Mouse (Mus musculus): ENCODE data around the gene Mre11a. TPM values are rescaled to one million over a fixed set of nuclear protein-coding genes. Genes with fewer than 3 reads are reported as not detected.

Mre11a gene
- polyA plus RNA-seq, 1 experiment from 2014 or later: 35.9 TPM

DNA sequence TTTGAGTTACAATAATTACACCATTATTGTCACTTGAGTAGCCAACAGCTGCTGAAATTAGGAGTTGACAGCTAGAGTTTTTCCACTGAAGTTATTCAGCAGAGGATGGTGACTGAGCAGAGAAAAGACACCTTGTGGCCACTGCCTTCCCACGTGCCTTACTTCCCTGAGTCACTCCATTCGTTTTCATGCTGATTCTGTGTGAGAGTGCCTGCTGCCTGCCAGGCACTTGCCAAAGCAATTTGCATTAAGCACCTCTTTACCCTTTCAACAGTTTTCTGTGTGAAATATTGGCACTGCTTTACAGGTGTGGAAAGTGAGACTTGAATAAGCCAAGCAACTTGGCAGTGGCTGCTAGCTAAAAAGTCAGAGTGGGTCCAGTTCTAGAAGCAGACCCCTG, 43.4 kb downstream of the Mre11a start:
- no peak for ATAC-seq (ENCODE audit: insufficient number of reproducible peaks, insufficient read depth, low FRiP score, low TSS enrichment, low read depth)
- H3K27me3 ChIP-seq: no peaks in the 10 kb centered on the region
- no peak overlapping the region for H3K4me3 ChIP-seq (replicated peaks)
- no peak overlapping the region for H3K27ac ChIP-seq
- no peak overlapping the region for H3K9ac ChIP-seq (replicated peaks)
- H3K4me1 ChIP-seq (replicated peaks): no peaks in the 10 kb centered on the region
- peaks cover 80% of the 10 kb centered on the region for H3K36me3 ChIP-seq
- H3K9me3 ChIP-seq: no peaks in the 10 kb centered on the region
- H3K4me2 ChIP-seq: no peak overlapping the region
- 70% methylated on average over 2 of the region's 2 CpGs for WGBS

DNA sequence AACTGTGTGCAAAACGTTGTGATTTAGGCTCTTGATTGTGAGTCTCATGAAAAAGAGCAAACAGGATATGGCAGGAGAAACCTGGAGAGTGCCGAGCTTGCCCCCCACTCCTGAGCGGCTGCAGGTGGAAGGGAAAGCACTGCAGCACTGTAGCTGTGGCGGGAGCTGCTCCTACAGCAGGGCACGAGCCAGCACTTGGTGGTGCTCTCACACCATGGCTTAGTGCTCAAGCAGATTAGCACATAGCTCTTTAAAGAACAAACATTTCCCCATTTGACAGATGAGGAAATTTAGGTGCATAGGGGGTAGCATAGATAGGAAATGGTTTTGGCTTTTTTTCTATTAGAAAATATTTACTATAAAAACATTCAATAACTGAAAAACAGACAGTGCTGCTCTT, 47.6 kb downstream of the Mre11a start:
- no peak for ATAC-seq (ENCODE audit: insufficient number of reproducible peaks, insufficient read depth, low FRiP score, low TSS enrichment, low read depth)
- H3K9me3 ChIP-seq: no peaks in the 10 kb centered on the region
- no peak overlapping the region for H3K4me3 ChIP-seq (replicated peaks)
- H3K4me1 ChIP-seq (replicated peaks): no peaks in the 10 kb centered on the region
- H3K9ac ChIP-seq (replicated peaks): no peak overlapping the region
- H3K36me3 ChIP-seq: peaks cover 83% of the 10 kb centered on the region
- 74% methylated on average over 5 of the region's 5 CpGs for WGBS
- no peak overlapping the region for H3K4me2 ChIP-seq
- no peak overlapping the region for H3K27ac ChIP-seq
- H3K27me3 ChIP-seq: no peaks in the 10 kb centered on the region

DNA sequence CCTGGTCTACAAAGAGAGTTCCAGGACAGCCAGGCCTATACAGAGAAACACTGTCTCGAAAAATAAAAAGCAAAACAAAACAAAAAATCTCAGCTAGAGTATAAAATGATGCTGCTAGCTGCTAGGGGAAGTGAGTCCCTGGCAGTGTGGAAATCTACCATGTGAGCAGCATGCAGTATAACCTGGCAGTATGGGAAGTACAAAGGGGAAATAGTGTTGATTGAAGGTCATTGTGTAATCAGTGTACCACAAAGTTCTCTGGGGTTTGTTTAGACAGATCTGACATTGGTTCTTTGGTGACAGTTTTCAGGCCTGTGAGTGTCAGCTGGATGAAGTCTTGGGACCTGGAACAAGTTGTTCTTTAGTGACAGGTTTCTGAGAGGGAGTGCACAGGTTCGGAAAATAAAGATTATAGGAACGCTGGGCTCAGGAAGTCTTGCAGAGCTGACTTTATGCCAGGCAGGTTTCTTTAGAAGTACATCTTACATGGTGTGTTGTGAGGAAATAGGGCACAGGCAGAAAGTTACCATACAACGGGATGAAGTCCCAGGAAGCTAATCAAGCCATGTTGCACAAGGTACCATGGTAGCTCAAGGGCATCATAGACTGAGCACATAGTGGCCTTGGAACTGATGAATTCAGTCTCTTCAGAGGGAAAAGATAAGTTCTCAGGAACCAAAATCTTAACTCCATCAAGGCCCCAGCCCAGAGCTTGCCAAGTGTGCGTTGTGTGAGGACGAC, 51.1 kb downstream of the Mre11a start:
- 94% methylated on average over 6 of the region's 6 CpGs for WGBS
- no peak overlapping the region for H3K4me2 ChIP-seq
- H3K9me3 ChIP-seq: no peaks in the 10 kb centered on the region
- H3K27ac ChIP-seq: no peak overlapping the region
- no peak overlapping the region for H3K4me3 ChIP-seq (replicated peaks)
- H3K9ac ChIP-seq (replicated peaks): no peak overlapping the region
- H3K4me1 ChIP-seq (replicated peaks): peaks cover 3% of the 10 kb centered on the region; the same call in 1 of the 2 replicates
- no peaks in the 10 kb centered on the region for H3K27me3 ChIP-seq
- peaks cover 59% of the 10 kb centered on the region for H3K36me3 ChIP-seq
- no peak for ATAC-seq (ENCODE audit: insufficient number of reproducible peaks, insufficient read depth, low FRiP score, low TSS enrichment, low read depth)

DNA sequence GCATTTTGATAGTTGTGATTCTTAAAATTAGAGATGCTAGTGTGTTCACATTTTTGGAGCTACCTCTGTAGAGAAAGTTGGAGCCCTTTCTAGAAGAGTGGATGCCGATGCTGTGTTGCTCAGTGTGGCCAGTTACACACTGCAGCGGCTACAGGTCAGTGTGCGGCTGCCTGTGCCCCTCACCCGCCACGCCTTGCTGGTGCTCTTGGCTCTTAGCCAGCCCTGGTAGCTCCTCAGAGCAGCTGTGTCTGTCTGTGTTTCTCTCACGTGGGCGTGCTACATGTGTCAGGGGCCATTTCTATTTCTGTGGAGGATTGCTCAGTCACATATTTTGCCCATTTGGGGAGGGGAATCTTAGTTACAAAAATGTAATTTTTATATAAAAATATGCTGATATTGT, 55.1 kb downstream of the Mre11a start:
- H3K9ac ChIP-seq (replicated peaks): no peak overlapping the region
- H3K27ac ChIP-seq: no peak overlapping the region
- no peaks in the 10 kb centered on the region for H3K9me3 ChIP-seq
- H3K4me1 ChIP-seq (replicated peaks): peaks cover 19% of the 10 kb centered on the region
- H3K4me2 ChIP-seq: no peak overlapping the region
- H3K36me3 ChIP-seq: peaks cover 20% of the 10 kb centered on the region
- no peak overlapping the region for H3K4me3 ChIP-seq (replicated peaks)
- ATAC-seq (ENCODE audit: insufficient number of reproducible peaks, insufficient read depth, low FRiP score, low TSS enrichment, low read depth): no peak
- H3K27me3 ChIP-seq: no peaks in the 10 kb centered on the region
- WGBS: 39% methylated on average over 7 of the region's 7 CpGs

DNA sequence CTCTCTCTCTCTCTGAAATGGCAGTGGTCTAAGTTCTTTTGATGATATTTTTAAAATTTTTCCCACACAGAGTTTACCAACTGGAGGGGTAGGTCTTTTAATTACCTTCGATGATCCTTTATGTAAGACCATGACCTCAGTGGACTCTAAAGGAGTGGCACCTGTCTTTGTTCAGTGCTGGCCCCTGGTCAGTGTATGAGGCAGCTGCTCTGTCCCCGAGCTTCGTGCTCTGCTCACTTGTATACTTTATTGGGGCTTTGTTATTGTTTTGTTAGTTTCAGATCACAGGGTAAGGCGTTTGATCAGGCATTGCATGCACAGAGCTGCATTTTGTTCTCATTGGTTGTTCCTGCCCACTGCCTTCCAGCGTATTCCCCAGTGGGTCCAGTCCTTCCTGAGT, 55.5 kb downstream of the Mre11a start:
- ATAC-seq (ENCODE audit: insufficient number of reproducible peaks, insufficient read depth, low FRiP score, low TSS enrichment, low read depth): no peak
- Histone ChIP-seq H3K4me1 (replicated peaks) (peaks cover 19% of the 10 kb centered on the region), H3K4me3 (replicated peaks) (no peak overlapping the region), H3K4me2 (no peak overlapping the region), H3K27me3 (no peaks in the 10 kb centered on the region), H3K36me3 (peaks cover 15% of the 10 kb centered on the region), H3K9me3 (no peaks in the 10 kb centered on the region), H3K9ac (replicated peaks) (no peak overlapping the region), H3K27ac (no peak overlapping the region)
- 67% methylated on average over 5 of the region's 5 CpGs for WGBS

DNA sequence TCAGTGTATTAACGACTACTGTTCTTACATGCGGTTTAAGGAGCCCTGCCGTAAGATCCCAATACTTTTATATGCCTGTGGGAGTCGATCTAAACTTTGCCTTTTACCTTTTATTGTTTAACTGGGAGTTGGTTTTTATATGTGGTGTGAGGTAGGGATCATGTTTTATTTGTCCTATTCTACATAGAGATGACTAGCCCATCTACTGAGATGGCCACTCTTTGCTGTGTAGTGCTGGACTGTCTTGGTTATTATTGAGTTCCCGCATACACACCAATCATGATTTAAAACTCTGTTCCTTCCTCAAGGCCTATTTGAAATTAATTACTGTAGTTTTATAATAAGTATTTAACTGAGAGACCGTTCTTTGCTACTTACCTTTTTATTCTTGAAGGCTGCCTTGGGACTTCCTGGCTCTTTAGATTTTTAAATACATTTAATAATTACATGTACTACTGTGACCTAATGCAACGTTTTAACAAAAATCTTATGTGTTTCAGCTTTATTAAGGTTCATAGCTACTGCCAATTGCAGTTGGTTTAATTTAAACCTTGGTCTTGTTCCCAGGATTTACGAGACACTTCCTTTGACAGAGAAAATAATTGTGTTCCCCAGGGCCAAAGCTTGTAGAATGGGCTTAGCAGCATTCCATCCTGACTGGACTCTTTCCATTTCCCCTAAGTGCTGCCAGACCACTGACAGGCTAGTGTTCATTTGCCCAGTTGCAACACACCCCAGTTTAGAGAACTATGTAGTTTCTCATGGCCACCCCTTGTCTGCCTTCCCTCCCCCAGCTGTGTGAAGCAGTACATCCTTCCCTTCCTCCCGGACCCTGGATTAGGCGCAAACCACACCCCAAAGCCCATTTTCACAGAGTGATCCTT, 57.7 kb downstream of the Mre11a start:
- no peak overlapping the region for H3K9ac ChIP-seq (replicated peaks)
- H3K4me1 ChIP-seq (replicated peaks): peaks cover 19% of the 10 kb centered on the region
- 31% methylated on average over 10 of the region's 10 CpGs for WGBS
- H3K27ac ChIP-seq: peak overlapping the region; percentile 75; the same call in 1 of the 2 replicates
- H3K4me3 ChIP-seq (replicated peaks): no peak overlapping the region
- H3K9me3 ChIP-seq: no peaks in the 10 kb centered on the region
- H3K27me3 ChIP-seq: no peaks in the 10 kb centered on the region
- peak; percentile 82 for ATAC-seq (ENCODE audit: insufficient number of reproducible peaks, insufficient read depth, low FRiP score, low TSS enrichment, low read depth)
- no peaks in the 10 kb centered on the region for H3K36me3 ChIP-seq
- H3K4me2 ChIP-seq: no peak overlapping the region

DNA sequence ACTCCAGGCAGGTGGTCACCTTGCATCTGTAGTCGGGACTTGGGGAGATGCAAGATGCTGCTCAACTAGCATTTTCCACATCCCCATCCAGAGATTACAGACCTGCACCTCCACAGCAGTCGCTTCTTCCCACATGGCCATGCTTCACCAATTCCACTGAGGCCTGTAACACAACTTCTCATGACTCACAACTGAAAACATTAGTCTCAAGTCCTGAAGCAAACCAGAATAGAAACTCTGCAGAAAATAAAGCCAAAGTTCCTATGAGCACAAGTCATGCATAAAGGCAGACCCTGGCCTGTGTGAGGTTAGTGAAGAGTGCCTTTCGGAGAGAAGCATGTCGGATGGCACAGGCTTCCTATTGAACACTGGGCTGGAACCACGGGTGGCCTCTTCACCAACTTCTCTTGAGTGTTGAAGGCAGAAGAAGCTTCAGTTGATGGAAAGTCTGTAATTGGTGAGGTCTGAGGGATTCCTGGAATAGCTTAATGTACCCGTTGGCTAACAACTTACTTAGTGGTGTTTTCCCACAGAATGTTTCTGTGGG, 58.9 kb downstream of the Mre11a start:
- H3K4me1 ChIP-seq (replicated peaks): peaks cover 19% of the 10 kb centered on the region
- H3K4me2 ChIP-seq: no peak overlapping the region
- no peaks in the 10 kb centered on the region for H3K36me3 ChIP-seq
- H3K27me3 ChIP-seq: no peaks in the 10 kb centered on the region
- 93% methylated on average over 6 of the region's 6 CpGs for WGBS
- H3K9ac ChIP-seq (replicated peaks): no peak overlapping the region
- ATAC-seq (ENCODE audit: insufficient number of reproducible peaks, insufficient read depth, low FRiP score, low TSS enrichment, low read depth): no peak
- no peaks in the 10 kb centered on the region for H3K9me3 ChIP-seq
- H3K27ac ChIP-seq: peak overlapping the region; percentile 75; the same call in 1 of the 2 replicates
- no peak overlapping the region for H3K4me3 ChIP-seq (replicated peaks)

DNA sequence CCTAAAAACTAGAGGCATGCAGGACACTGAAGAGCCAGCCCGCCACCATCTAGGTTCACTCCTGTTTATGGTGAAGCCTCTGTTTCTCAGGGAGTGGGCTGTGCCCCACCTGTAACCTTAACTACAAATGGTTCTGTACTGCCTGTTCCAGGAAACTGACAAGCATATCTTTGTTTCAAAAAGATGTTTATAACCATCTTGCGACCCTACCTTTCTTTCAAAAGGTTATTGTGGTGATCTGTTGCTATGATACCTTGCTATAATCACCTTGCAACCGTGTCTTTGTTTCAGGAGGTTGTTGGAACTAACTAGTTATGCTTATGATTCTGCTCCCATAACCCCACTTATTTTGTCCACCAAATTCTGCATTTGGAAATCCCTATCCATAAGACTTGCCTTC, 59.4 kb downstream of the Mre11a start:
- WGBS: 91% methylated on average over 3 of the region's 3 CpGs

DNA sequence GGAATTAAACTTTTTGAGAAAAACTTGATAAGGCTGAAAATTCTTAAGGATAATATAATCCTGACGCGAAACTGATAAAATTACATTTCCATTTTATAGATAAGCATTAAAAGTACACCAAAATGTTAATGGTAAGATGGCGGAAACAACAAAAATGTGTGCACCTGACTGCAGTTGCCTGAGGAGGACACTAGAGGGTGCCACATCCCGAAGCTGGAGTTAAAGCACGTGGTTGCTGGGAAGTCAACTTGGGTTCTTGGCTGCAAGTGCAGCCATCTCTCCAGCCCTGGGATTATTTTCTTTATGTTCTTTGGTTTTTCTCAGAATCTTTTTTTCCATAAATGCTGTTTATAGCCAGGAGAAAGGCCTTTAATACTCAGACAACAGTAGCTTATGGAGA, 62.0 kb downstream of the Mre11a start:
- 46% methylated on average over 5 of the region's 5 CpGs for WGBS
- Histone ChIP-seq H3K9me3 (0 out of 2 replicates have a peak, but pooled peaks cover 3% of the 10 kb centered on the region), H3K9ac (replicated peaks) (no peak overlapping the region), H3K4me3 (replicated peaks) (no peak overlapping the region), H3K36me3 (no peaks in the 10 kb centered on the region), H3K27ac (no peak overlapping the region), H3K4me1 (replicated peaks) (peaks cover 15% of the 10 kb centered on the region), H3K27me3 (no peaks in the 10 kb centered on the region), H3K4me2 (no peak overlapping the region)
- no peak for ATAC-seq (ENCODE audit: insufficient number of reproducible peaks, insufficient read depth, low FRiP score, low TSS enrichment, low read depth)

More for the DNA sequence above, 59.4 kb downstream of the Mre11a start:
- no peak overlapping the region for H3K4me3 ChIP-seq (replicated peaks)
- peaks cover 19% of the 10 kb centered on the region for H3K4me1 ChIP-seq (replicated peaks)
- no peak for ATAC-seq (ENCODE audit: insufficient number of reproducible peaks, insufficient read depth, low FRiP score, low TSS enrichment, low read depth)
- no peaks in the 10 kb centered on the region for H3K27me3 ChIP-seq
- no peaks in the 10 kb centered on the region for H3K9me3 ChIP-seq
- H3K36me3 ChIP-seq: no peaks in the 10 kb centered on the region
- H3K4me2 ChIP-seq: no peak overlapping the region
- no peak overlapping the region for H3K9ac ChIP-seq (replicated peaks)
- no peak overlapping the region for H3K27ac ChIP-seq

DNA sequence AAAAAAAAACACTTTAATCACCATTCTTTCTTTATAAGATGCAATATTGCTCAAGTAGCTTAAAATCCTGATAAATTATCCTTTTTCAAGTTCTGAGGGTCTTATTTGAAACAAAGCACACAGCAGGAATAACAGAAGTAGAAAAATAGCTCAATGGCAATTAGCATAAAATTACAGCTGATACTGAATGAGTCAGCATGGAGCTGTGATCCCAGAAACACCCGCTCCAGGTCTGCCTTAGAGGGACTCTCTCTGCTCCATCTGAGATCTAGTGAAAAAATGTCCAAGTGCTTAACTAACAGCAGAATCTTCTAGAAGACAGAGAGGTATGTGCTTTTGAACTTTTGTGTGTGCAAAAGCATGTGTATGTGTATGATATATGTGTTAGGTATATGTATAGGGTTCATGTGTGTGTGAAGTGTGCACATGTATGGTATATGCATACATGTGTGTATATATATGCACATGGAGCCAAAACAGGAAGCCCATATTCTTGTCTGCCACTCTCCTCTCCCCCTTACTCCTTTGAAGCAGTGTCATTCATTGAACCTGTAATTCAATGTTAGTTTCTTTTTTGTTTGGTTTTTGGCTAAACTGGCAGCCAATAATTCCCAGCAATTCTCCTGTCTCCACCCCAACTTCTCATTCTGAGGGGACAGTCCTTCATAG, 63.9 kb downstream of the Mre11a start:
- H3K4me2 ChIP-seq: no peak overlapping the region
- no peak for ATAC-seq (ENCODE audit: insufficient number of reproducible peaks, insufficient read depth, low FRiP score, low TSS enrichment, low read depth)

DNA sequence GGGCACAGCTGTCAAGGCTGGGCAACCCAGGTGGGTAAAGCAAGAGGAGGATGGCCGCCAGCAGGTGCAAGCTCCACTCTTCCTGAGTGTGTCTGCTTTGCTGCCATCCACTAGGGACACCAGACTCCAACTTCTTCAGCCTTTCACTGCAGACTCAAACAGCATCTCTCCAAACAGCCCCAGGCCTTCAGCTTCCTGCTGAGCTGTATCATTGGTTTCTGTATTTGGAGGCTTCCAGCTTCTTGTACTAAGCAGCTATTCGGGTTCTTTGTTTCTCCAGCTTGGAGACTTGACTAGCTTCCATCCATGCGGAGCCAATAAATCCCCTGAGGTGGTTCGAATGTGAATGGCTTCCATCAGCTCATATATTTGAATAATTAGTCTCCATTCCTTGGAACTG, 70.1 kb downstream of the Mre11a start:
- no peak for ATAC-seq (ENCODE audit: insufficient number of reproducible peaks, insufficient read depth, low FRiP score, low TSS enrichment, low read depth)
- 75% methylated on average over 4 of the region's 4 CpGs for WGBS
- no peak overlapping the region for H3K9ac ChIP-seq (replicated peaks)

More for the DNA sequence above, 63.9 kb downstream of the Mre11a start:
- WGBS: 80% methylated on average over 1 of the region's 1 CpGs
- H3K27ac ChIP-seq: no peak overlapping the region
- 0 out of 2 replicates have a peak, but pooled peaks cover 6% of the 10 kb centered on the region for H3K9me3 ChIP-seq
- H3K9ac ChIP-seq (replicated peaks): no peak overlapping the region
- H3K4me3 ChIP-seq (replicated peaks): no peak overlapping the region
- H3K36me3 ChIP-seq: no peaks in the 10 kb centered on the region
- no peaks in the 10 kb centered on the region for H3K4me1 ChIP-seq (replicated peaks)
- no peaks in the 10 kb centered on the region for H3K27me3 ChIP-seq

More for the DNA sequence above, 70.1 kb downstream of the Mre11a start:
- 0 out of 2 replicates have a peak, but pooled peaks cover 1% of the 10 kb centered on the region for H3K4me1 ChIP-seq (replicated peaks)
- 0 out of 2 replicates have a peak, but pooled peaks cover 6% of the 10 kb centered on the region for H3K9me3 ChIP-seq
- no peak overlapping the region for H3K4me2 ChIP-seq
- no peaks in the 10 kb centered on the region for H3K36me3 ChIP-seq
- H3K27me3 ChIP-seq: peaks cover 27% of the 10 kb centered on the region
- H3K4me3 ChIP-seq (replicated peaks): no peak overlapping the region
- no peak overlapping the region for H3K27ac ChIP-seq
